Mouse (Mus musculus) liver, embryonic 12.5 days (tissue): ENCODE measurements around the gene Il21r. TPM values are rescaled to one million over a fixed set of nuclear protein-coding genes. Genes with fewer than 3 reads are reported as not detected.

ENCODE experiments used
- ATAC-seq: fragments of 200-750 bp; cut with Nextera tagmentation; 2 replicates; pipeline ENCODE4 v1.8.0; 2017; ENCODE audit warnings: moderate number of reproducible peaks, mild to moderate bottlenecking, moderate library complexity
- H3K27ac ChIP-seq: fragments of 300-500 bp; sonication (generic); 2 replicates; pipeline ENCODE4 v1.5.1; 2016; ENCODE audit warnings: mild to moderate bottlenecking
- H3K27me3 ChIP-seq: fragments of 300-500 bp; sonication (generic); replicated peaks from 2 replicates; pipeline ENCODE4 v1.6.1; 2016; ENCODE audit warnings: mild to moderate bottlenecking, moderate library complexity
- H3K36me3 ChIP-seq: fragments of 300-500 bp; sonication (generic); 2 replicates; pipeline ENCODE4 v1.6.1; 2016; ENCODE audit warnings: mild to moderate bottlenecking, moderate library complexity
- H3K4me1 ChIP-seq: fragments of 300-500 bp; sonication (generic); 2 replicates; pipeline ENCODE4 v1.6.1; 2016
- H3K4me2 ChIP-seq: fragments of 300-500 bp; sonication (generic); 2 replicates; pipeline ENCODE4 v1.6.1; 2016; ENCODE audit warnings: mild to moderate bottlenecking, moderate library complexity
- H3K4me3 ChIP-seq: fragments of 300-500 bp; sonication (generic); 2 replicates; pipeline ENCODE4 v1.5.1; 2016; ENCODE audit warnings: mild to moderate bottlenecking, moderate library complexity
- H3K9ac ChIP-seq: fragments of 300-500 bp; sonication (generic); 2 replicates; pipeline ENCODE4 v1.6.1; 2016; ENCODE audit warnings: mild to moderate bottlenecking, moderate library complexity
- H3K9me3 ChIP-seq: fragments of 300-500 bp; sonication (generic); replicated peaks from 2 replicates; pipeline ENCODE4 v1.6.1; 2016; ENCODE audit warnings: mild to moderate bottlenecking, moderate library complexity
- WGBS: fragments of 180-500 bp; shearing (Covaris S2); methylation state at CpG from one replicate; pipeline ENCODE4 v1.1.7; 2016; ENCODE audit not compliant: insufficient replicate concordance; 5-methylcytosine and 5-hydroxymethylcytosine counted together
- polyA plus RNA-seq: library from polyadenylated mRNA; unstranded; fragments of >200 nt; fragmentation: Nextera tagmentation; extraction: Ambion mirVana; gene quantifications from 2 replicates; pipeline ENCODE4 v1.2.1, GENCODE M21; 2016

Gene Il21r
- polyA plus RNA-seq, 1 experiment from 2014 or later, result 1.1 TPM

- Histone ChIP-seq H3K4me2 (no peak overlapping the region), H3K9me3 (no peaks in the 10 kb centered on the region), H3K36me3 (peaks cover 22% of the 10 kb centered on the region), H3K4me1 (peaks cover 56% of the 10 kb centered on the region), H3K27me3 (peaks cover 22% of the 10 kb centered on the region), H3K27ac (no peak overlapping the region), H3K9ac (no peak overlapping the region), H3K4me3 (no peak overlapping the region)
- no peak for ATAC-seq
- WGBS, result 68% methylated on average over 11 of the region's 11 CpGs
Measured at GRCm38 (mm10) chr7:125577486-125578088, 25.6 kb upstream of the Il21r start.

- Histone ChIP-seq H3K4me2 (no peak overlapping the region), H3K4me3 (no peak overlapping the region), H3K27ac (no peak overlapping the region), H3K9me3 (no peaks in the 10 kb centered on the region), H3K9ac (no peak overlapping the region), H3K36me3 (peaks cover 18% of the 10 kb centered on the region), H3K27me3 (peaks cover 24% of the 10 kb centered on the region), H3K4me1 (peaks cover 51% of the 10 kb centered on the region)
- 57% methylated on average over 3 of the region's 3 CpGs for WGBS
- ATAC-seq, result no peak
Measured at GRCm38 (mm10) chr7:125578106-125578505, 25.1 kb upstream of the Il21r start.

- H3K4me1 ChIP-seq, result peaks cover 51% of the 10 kb centered on the region
- H3K4me2 ChIP-seq, result no peak overlapping the region
- peaks cover 25% of the 10 kb centered on the region for H3K27me3 ChIP-seq
- 57% methylated on average over 9 of the region's 9 CpGs for WGBS
- no peaks in the 10 kb centered on the region for H3K9me3 ChIP-seq
- no peak overlapping the region for H3K4me3 ChIP-seq
- no peak overlapping the region for H3K27ac ChIP-seq
- H3K36me3 ChIP-seq, result peaks cover 12% of the 10 kb centered on the region
- no peak for ATAC-seq
- H3K9ac ChIP-seq, result no peak overlapping the region
Measured at GRCm38 (mm10) chr7:125579545-125580219, 23.5 kb upstream of the Il21r start.

DNA sequence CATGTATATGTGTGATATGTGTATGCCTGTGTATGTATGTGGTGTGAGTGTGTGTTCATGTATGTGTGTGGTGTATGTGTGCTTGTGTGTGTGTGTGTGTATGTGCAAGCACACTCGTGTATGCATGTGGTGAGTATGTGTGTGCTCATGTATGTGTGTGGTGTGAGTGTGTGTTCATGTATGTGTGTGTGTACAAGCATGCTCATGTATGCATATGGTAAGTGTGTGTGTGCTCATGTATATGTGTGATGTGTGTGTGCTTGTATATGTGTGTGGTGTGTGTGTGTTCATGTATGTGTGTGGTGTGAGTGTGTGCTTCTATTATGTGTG lies 23.0 kb upstream of the Il21r start:
- ATAC-seq, result no peak
- no peak overlapping the region for H3K27ac ChIP-seq
- H3K4me3 ChIP-seq, result no peak overlapping the region
- WGBS, result 77% methylated on average over 1 of the region's 1 CpGs
- H3K9me3 ChIP-seq, result no peaks in the 10 kb centered on the region
- H3K36me3 ChIP-seq, result peaks cover 12% of the 10 kb centered on the region
- H3K27me3 ChIP-seq, result peaks cover 25% of the 10 kb centered on the region
- no peak overlapping the region for H3K4me2 ChIP-seq
- H3K9ac ChIP-seq, result no peak overlapping the region
- peaks cover 47% of the 10 kb centered on the region for H3K4me1 ChIP-seq

GRCm38 (mm10) chr7:125580625-125581316 lies 22.5 kb upstream of the Il21r start:
- 14% methylated on average over 16 of the region's 16 CpGs for WGBS
- 0 out of 2 replicates have a peak overlapping the region, but pooled peaks have one; percentile 9 for H3K27ac ChIP-seq
- H3K9me3 ChIP-seq, result no peaks in the 10 kb centered on the region
- H3K4me3 ChIP-seq, result peak overlapping the region; percentile 44
- peak overlapping the region; percentile 77 for H3K4me2 ChIP-seq
- peak overlapping the region; percentile 55 for H3K9ac ChIP-seq
- no peak for ATAC-seq
- peaks cover 11% of the 10 kb centered on the region for H3K36me3 ChIP-seq
- peaks cover 41% of the 10 kb centered on the region for H3K4me1 ChIP-seq
- H3K27me3 ChIP-seq, result peaks cover 25% of the 10 kb centered on the region

DNA sequence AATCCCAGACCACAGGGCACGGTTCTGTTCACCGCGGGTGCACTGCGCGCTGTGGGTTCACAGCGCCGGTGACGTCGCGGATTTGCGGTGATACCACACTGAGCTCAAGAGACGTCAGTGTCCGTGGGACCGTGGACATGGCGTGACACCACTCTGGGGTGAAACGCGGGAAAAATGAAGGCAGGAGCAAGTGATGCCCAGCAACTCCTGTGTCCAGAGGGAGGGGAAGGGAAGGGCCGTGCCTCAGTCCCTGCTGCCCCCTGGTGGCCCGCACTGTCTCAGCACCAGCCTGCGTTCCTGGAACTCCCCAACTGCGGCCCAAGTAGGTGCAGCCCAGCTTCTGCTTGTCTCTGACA lies 21.9 kb upstream of the Il21r start:
- Histone ChIP-seq H3K36me3 (peaks cover 6% of the 10 kb centered on the region; the same call in 1 of the 2 replicates), H3K27ac (0 out of 2 replicates have a peak overlapping the region, but pooled peaks have one; percentile 9), H3K4me1 (peaks cover 35% of the 10 kb centered on the region), H3K27me3 (peaks cover 25% of the 10 kb centered on the region), H3K4me2 (peak overlapping the region; percentile 77), H3K9me3 (peaks cover under 1% of the 10 kb centered on the region), H3K4me3 (peak overlapping the region; percentile 44), H3K9ac (peak overlapping the region; percentile 55)
- ATAC-seq, result peak; percentile 82
- WGBS, result 3% methylated on average over 21 of the region's 21 CpGs

DNA sequence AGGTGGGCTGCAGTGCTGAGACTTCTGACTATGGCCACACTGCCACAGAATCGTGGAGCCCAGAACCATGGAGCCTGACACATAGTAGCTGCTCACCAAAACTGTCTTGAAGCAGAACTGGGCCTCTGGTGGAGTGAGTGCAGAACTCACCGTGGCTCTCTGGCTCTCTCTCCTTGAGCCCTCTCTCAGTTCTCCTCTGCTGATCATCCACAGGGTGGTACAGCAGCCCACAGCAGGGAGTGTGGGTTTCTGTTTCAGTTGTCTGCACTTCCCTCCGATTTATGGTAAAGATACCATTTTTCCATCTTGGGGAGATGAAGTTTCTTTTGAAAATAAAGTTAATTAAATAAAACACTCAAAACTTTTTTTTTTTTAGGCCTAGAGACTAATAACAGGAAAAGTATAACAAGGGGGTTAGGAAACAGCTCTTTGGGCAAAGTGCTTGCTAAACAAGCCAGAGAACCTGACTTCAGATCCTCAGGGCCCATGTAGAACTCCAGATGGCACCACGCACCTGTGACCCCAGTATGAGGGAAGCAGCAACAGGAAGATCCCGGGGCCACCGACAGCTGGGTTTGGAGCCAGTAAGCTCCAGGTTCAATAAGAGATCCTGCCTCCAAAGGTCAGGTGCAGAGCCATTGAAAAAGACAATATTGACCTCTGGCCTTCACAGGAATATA lies 19.8 kb upstream of the Il21r start:
- Histone ChIP-seq H3K9ac (no peak overlapping the region), H3K4me3 (no peak overlapping the region), H3K36me3 (no peaks in the 10 kb centered on the region), H3K9me3 (peaks cover 4% of the 10 kb centered on the region), H3K27ac (no peak overlapping the region), H3K4me2 (no peak overlapping the region), H3K4me1 (peaks cover 19% of the 10 kb centered on the region), H3K27me3 (peaks cover 25% of the 10 kb centered on the region)
- no peak for ATAC-seq
- 52% methylated on average over 6 of the region's 6 CpGs for WGBS

DNA sequence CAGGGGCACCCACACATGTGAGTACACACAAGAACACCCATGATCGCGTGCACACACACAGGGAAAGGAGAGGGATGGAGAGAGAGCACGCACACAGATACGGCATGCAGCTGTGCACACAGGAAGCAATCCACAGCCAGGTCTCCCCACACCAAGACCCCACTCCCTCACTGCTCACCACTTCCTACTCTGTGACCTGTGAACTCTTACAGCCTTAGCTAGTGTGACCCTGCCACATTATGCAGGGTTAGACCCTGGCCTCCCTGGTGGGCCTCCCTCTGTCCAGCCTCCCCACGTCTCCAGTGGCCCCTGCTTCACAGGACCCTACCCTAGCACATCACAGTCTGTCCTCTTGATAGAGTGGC lies 19.2 kb upstream of the Il21r start:
- peaks cover 4% of the 10 kb centered on the region for H3K9me3 ChIP-seq
- no peak overlapping the region for H3K4me3 ChIP-seq
- no peak overlapping the region for H3K27ac ChIP-seq
- H3K4me2 ChIP-seq, result no peak overlapping the region
- WGBS, result 67% methylated on average over 5 of the region's 5 CpGs
- H3K4me1 ChIP-seq, result peaks cover 14% of the 10 kb centered on the region
- ATAC-seq, result no peak
- no peaks in the 10 kb centered on the region for H3K36me3 ChIP-seq
- H3K27me3 ChIP-seq, result peaks cover 20% of the 10 kb centered on the region
- no peak overlapping the region for H3K9ac ChIP-seq

DNA sequence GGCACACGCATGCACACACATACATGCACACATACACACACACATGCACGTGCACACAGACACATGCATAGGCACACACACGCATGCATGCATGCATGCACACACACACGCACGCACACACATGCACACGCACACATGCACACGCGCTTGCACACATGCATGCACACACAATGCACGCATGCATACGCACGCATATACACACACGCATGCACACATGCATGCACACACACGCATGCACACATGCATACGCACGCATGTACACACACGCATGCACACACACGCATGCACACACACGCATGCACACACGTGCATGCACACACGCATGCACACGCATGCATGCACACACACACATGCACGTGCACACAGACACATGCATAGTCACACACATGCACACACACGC lies 16.9 kb upstream of the Il21r start:
- peaks cover 4% of the 10 kb centered on the region for H3K9me3 ChIP-seq
- H3K4me3 ChIP-seq, result no peak overlapping the region
- H3K27ac ChIP-seq, result no peak overlapping the region
- no peak for ATAC-seq
- WGBS, result 91% methylated on average over 23 of the region's 23 CpGs
- H3K4me2 ChIP-seq, result no peak overlapping the region
- peaks cover 12% of the 10 kb centered on the region; the same call in 1 of the 2 replicates for H3K27me3 ChIP-seq
- no peak overlapping the region for H3K9ac ChIP-seq
- H3K4me1 ChIP-seq, result peaks cover 7% of the 10 kb centered on the region
- no peaks in the 10 kb centered on the region for H3K36me3 ChIP-seq

DNA sequence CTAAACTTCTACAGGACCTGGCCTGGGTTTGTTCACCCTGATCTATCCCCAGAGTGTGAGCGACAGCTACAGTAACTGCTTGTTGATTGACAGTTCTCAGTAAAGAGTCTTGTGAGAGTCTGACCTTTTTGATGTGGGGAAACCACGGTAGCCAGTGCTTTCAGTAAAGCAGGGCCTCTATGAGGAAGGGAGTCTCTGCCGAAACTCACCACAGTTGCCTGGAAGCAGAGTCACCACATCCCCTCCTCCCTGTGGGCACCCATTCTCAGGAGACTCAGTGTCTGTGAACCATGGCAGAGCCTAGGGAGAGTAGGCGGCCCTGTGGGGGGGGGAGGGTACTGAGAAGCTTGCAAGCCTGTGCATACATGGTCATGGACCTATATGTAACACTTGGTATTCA lies 14.5 kb upstream of the Il21r start:
- WGBS, result 54% methylated on average over 4 of the region's 4 CpGs
- no peak overlapping the region for H3K4me2 ChIP-seq
- peaks cover 4% of the 10 kb centered on the region; the same call in 1 of the 2 replicates for H3K4me1 ChIP-seq
- H3K27ac ChIP-seq, result no peak overlapping the region
- peaks cover 4% of the 10 kb centered on the region for H3K9me3 ChIP-seq
- ATAC-seq, result no peak
- no peak overlapping the region for H3K4me3 ChIP-seq
- no peaks in the 10 kb centered on the region for H3K27me3 ChIP-seq
- no peak overlapping the region for H3K9ac ChIP-seq
- H3K36me3 ChIP-seq, result no peaks in the 10 kb centered on the region

DNA sequence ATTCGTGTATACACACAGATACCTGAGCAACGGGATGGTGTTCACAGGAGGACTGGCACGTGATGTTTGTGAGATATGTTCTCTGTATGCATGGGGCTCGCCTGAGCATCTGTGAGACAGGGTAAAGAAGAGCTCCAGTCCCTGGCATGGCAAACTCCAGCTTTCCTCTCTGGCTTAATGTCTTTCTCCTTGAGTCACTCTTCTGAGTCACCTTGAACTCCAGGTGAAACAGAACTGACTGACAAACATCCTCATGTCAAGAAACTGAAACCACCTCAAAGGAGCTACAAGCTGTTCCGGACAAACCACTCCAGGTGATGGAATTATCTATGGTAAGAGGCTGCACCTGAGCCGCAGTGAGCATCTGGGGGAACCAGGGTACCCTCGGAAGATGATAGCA lies 13.3 kb upstream of the Il21r start:
- no peak overlapping the region for H3K27ac ChIP-seq
- no peaks in the 10 kb centered on the region for H3K27me3 ChIP-seq
- WGBS, result 78% methylated on average over 7 of the region's 7 CpGs
- peaks cover 5% of the 10 kb centered on the region; the same call in 1 of the 2 replicates for H3K4me1 ChIP-seq
- H3K36me3 ChIP-seq, result no peaks in the 10 kb centered on the region
- H3K9ac ChIP-seq, result no peak overlapping the region
- no peak for ATAC-seq
- peaks cover 4% of the 10 kb centered on the region for H3K9me3 ChIP-seq
- H3K4me3 ChIP-seq, result no peak overlapping the region
- no peak overlapping the region for H3K4me2 ChIP-seq

- Histone ChIP-seq H3K36me3 (no peaks in the 10 kb centered on the region), H3K4me3 (no peak overlapping the region), H3K9me3 (no peaks in the 10 kb centered on the region), H3K9ac (no peak overlapping the region), H3K4me2 (no peak overlapping the region), H3K27me3 (no peaks in the 10 kb centered on the region), H3K27ac (no peak overlapping the region), H3K4me1 (peaks cover 5% of the 10 kb centered on the region; the same call in 1 of the 2 replicates)
- 0 out of 2 replicates have a peak, but pooled peaks have one; percentile 24 for ATAC-seq
- 40% methylated on average over 4 of the region's 4 CpGs for WGBS
Measured at GRCm38 (mm10) chr7:125593831-125594230, 9.4 kb upstream of the Il21r start.
